Mouse (Mus musculus) mesoderm, embryonic 11.5 days (tissue): ENCODE data around the gene Ifih1.
A peak's percentile ranks its signal among the peaks of the same experiment; 100 is the strongest.

Experiments used
- DNase-seq: peaks from one replicate; pipeline ENCODE4 v3.0.0-alpha.2; 2012; ENCODE audit warnings: low read depth, low spot score

The Ifih1 gene

DNA sequence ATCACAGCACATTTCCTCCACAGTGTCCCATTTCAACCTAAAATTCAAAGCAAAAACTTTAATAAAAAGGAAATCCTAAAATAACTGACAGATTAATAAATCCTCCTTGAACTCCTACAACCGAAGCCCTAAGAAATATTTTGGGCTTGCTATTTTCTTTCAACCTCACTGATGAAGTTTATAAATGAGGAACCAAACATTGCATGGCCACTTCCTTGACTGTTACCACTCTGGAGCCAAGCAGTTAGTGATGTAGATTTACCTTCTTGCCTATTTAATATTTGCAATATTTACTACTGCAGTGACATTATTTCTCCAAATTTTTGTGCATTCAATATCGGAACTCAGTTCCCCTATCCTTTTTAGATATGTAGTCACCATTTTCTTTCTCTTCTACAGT, 6.2 kb downstream of the Ifih1 start:
- DNase-seq = no peak

DNA sequence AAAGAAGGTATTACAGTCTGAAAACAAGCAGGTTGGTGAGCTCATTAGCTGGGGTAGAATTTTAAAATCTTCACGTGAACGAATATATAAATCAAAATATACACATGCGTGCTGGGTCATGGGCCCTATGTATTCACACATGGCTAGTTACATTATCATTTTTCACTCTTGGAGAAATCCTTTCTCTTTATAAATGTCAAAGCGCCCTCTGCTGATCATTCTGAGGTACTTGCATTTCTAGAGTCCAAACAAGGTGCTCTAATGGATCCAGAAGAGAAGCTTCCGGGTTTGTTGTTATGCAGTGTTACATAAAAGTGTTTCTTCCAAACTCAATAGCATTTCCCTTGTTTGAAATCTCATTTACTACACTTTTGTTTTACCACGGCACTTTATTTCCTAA, 15.6 kb downstream of the Ifih1 start:
- DNase-seq = peak; percentile 54

GRCm38 (mm10) chr2:62628356-62628755, 17.7 kb downstream of the Ifih1 start:
- no peak for DNase-seq

DNA sequence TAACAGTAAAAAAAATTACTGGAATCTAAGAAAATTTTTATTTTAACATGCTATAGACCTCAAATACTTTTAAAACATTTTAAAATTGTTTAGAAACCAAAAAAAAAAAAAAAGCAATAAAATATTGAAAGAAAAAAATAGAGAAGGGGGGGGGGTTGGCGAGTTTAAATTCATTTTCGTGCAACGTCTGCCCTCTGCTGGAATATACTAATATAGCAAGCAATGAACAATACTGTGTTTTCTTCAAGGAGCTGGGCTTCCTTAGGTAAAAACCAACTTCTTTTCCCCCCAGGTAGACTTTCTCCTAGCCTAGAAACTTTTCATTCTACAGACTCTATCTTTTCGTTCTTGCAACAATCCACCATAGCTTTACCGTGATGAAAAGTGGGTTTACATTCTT, 18.3 kb downstream of the Ifih1 start:
- DNase-seq = no peak

DNA sequence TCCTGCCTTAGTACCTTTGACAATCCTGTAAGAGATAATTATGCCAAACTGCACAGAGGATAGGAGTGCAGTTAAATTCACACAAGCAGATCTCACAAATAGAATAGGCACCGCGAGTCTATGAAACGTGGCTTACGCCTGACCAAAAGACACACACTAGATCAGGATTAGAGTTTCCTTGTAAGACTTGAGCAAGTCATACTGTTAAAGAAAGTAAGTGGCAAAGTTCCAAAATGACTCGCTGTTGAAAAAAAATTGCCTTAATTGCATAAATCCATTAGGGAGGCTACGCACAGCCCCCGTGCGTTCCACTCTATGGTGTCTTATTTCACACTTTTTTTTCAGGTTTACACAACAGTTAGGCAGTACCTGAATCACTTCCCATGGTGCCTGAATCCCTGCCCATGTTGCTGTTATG, 23.0 kb downstream of the Ifih1 start:
- no peak for DNase-seq

GRCm38 (mm10) chr2:62619679-62620078, 26.4 kb downstream of the Ifih1 start:
- DNase-seq = no peak

- DNase-seq = no peak
These were observed 27.1 kb downstream of the Ifih1 start for GRCm38 (mm10) chr2:62618934-62619341.

DNA sequence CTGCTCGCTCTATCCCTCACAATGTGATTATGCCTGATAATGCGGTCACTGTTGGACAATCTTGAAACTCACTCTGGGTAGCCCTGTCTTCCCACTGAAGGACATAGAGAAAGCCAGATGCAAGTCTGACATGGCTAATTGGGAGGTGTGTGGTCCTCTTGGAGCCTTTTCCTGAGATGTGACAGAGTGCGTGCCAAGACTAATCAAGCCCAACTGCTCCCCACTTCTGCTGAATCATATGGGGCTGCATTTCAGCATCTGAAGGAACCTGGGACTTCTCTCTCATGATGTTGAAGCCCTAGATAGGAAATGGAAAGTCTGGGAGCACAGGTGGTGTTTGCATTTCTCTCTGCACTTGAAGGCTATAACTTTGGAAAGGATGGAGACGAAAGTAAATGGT, 32.9 kb downstream of the Ifih1 start:
- no peak for DNase-seq

DNA sequence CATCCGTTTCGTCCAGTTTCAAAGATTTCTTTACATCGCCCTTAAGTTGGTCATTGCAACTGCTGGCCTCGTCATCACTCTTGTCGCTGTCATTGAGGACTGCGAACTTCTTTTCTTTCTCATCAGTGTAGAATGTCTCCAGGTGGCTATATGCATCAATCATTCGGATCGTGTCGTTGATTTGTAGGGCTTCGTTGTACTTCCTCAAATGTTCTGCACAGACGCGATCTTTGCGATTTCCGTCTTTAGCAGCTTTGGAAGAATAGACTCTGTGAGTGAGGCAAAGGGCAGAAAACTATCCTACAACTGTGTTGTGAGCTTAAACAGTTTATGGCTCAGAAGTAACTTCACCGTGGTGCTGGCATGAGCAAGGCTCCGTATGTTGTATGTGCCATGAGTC, 39.9 kb downstream of the Ifih1 start:
- no peak for DNase-seq

GRCm38 (mm10) chr2:62603530-62603929, 42.5 kb downstream of the Ifih1 start:
- no peak for DNase-seq

- DNase-seq = no peak
These were observed 49.5 kb downstream of the Ifih1 start for GRCm38 (mm10) chr2:62596586-62596985.

DNA sequence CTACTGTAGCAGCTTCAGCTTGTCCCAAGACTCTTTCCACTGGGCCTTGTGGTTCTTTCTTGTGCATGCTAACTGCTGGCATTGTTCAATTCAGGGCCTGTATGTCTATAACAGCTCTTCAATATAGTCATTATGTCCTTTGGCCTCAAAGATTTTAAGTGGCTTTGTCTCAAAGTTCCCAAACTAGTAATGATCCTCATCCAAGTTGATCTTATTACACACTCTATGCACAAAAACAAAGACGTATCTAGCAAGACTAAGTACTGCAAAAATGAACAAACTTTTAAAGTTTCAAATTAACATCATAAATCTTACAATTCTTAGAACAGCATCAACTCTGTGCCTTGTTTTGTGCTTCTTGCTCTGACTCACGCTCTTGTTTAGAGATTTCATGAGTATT, 51.6 kb downstream of the Ifih1 start:
- no peak for DNase-seq

DNA sequence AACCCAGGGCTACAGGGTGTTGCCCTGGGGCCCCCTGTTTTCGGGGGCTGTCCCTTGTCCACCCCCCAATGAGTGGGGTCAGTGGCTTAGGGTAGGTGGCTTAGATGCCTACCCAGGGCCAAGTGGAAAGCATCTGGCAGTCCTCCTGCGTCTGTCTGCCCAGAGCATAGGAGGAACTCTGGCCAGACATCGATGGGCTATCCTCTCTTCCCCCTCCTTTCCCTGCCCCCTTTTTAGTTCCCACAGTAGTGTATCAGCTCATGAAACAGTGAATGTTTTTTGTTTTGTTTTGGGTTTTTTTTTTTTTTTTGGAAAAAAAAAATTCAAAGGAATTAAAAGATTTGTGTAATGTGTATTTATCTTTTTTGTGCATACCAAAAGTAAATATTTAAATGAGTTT, 54.5 kb downstream of the Ifih1 start:
- no peak for DNase-seq

DNA sequence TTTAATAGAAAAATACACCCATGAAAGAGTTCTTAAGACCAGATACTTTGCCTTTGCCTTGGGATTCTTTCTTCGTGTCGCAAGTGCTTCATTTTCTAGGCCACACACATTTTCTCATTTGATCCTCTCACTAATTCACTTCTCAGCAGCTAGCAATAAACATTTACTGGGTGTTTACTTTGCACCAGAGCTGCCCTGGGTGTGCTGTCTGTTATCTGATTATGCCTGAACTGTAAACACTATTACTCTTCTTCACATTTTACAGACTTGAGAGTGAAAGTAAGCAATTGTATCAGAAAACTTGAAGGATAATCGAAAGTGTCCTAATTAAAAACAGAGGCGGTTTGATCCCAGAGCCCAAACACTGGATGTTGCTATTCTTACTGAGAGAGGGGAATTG, 56.7 kb downstream of the Ifih1 start:
- DNase-seq = no peak

DNA sequence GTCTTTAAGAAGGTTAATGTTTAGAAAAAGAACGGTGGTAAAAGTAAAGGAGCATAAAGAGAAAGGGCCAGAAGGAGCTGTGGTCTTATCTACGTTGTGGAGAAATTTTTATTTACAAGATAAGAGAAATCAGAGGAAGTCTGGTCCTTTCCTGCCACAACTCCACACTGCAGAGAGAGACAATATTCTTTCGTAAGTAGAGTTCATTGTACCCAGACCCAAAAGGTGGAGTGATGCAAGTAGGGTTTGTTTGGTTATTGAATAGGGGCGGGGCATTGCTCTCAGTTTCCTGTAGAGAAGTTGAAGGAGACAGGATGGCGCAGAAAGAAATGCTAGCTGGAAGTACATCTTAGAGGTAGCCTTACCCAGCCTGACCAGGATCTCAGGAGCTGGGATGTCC, 60.3 kb downstream of the Ifih1 start:
- no peak for DNase-seq

GRCm38 (mm10) chr2:62574962-62575361, 71.1 kb downstream of the Ifih1 start:
- no peak for DNase-seq

DNA sequence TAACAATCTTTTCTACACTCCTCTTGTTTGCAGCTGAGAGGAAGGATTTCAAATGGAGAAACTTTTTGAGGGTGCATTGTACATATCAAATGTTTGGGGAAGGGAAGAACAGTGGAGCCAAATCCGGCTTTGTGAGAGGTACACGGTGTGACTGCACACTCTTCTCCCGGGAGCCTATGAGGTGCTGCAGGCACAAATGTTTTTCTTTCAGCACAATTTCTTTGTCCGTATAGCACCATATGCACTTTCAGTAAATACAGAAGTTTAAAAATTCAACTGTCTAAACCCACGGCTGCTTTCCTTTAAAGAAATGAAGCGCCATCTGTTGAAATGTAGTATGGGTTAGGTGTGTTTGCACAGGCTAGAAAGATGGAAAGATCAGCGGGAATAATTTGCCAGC, 71.8 kb downstream of the Ifih1 start:
- DNase-seq = peak; percentile 18

DNA sequence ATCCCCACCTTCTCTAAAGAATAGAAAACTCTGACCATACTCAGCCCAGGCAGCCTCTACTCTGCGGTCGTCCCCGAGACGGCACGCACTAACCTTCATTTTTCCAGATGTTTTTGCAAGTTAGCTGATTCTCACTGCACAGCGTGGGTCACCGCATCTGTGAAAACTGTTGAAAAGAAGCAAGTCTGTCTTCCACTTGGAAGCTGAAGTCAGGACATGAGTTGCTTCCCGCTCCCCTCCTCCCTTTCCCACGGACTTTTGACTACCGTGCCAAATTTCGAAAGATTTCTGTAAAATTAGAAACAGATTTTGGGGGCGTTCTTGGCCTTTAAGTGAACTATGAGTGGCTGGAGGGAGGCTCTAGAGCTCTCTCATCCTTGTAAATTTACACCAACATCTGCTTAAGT, 72.3 kb downstream of the Ifih1 start, which contains the start of gene Fap:
Fap (minus strand) TSS at position 323 of the 407 bp plus-strand sequence.
- peak; percentile 79 for DNase-seq

DNA sequence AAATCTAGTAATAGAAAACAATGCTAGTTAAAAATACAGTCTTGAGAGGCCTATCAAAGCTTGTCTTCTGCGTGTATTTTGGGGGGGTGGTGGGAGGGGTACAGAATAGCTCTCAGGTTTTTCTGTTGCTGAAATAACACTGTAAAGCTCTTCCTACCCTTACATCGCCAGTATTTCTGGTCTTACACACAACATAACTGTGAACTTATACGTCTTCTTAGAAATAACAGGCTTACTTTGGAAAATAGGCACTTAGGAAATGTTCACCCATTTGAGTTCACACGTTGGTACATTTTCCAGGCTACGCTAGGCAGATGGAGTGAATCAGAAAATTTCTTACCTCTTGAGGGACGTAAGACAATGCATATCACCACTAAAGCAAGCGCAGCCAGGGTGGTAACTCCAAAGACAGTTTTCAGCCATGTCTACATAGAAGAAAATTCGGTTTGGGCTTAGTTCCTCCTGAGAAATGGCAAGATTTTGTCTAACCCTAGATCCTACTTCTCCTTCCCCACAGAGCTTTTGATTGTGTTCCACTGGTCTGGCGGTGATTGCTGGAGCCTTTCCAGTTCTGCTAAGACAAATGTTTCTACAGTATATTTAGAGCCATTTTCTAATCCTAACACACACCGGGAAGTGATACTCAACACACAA, 72.8 kb downstream of the Ifih1 start:
- DNase-seq = no peak

GRCm38 (mm10) chr2:62564687-62565086, 81.4 kb downstream of the Ifih1 start:
- DNase-seq = peak; percentile 19

DNA sequence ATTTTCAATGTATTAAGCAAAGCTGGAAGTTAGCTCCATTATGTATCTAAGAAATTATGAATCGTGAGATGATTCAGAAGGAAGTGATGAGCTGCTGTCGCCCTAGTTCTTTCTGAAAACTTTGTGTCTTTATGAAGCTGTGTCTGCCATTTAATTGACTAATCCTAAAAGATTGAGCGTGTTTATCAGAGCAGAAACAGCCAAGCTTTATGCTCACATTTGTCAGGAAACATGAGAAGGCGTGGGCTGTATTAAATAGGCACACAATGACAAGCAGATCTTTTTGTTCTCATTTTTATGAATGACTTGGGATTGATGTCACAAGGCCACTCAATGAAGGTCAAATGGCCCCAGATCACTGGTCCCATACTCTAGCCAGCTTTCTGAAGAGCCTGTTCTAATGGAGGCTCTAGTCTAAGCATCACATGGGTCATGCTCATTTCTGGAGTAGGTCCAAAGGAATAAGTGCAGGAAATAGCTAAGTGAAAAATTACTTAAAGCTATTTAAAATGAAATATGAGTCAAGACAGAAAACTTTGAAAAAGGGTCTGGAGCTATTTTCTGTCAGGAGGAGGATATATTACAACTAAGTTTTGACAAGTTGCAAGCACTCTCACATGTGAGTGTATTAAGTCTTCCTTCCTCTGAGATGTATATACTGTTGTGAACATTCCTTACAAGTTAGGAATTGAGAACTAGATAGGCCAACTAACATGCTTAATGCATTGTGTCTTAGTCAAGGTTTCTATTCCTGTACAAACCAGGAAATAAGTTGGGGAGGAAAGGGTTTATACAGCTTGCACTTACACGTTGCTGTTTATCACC, 83.2 kb downstream of the Ifih1 start:
- DNase-seq = no peak

DNA sequence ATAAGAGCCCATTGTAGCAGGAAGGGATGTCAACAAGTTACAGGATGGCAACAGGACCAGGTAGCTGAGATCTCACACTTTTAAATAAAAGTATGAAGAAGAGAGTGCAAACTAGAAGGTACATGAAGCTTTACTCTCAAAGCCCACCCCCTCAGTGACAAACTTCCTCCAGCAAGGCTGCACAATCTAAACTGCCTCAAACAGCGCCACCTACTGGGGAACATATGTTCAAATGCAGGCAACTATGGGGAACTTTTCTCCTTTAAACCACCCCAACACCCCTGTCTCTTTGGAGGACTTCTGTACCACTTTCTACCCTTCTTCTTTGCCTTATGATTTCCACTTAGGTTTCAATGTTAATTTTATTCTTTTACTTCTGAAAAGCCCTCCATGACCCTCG, 88.6 kb downstream of the Ifih1 start:
- no peak for DNase-seq

GRCm38 (mm10) chr2:62556349-62556748, 89.7 kb downstream of the Ifih1 start:
- no peak for DNase-seq
